Mouse (Mus musculus) neural tube, embryonic 12.5 days (tissue): ENCODE measurements at regions not wholly inside any gene's neighbourhood (a gene's known extent, or its start where the extent isn't known, plus 50 kb on each side); places are given as distances from the start of the nearest gene placed in this dataset.
"Not testable (repeated sequence)": the region's sequence is repeated elsewhere in the genome, so short reads cannot be mapped to it uniquely, and the experiment has no call there.

Source experiments
- ATAC-seq: fragments of 200-750 bp; cut with Nextera tagmentation; 2 replicates; pipeline ENCODE4 v1.8.0; 2017; ENCODE audit warnings: low read depth, mild to moderate bottlenecking, moderate TSS enrichment, moderate library complexity; ENCODE audit not compliant: low FRiP score
- H3K27ac ChIP-seq: fragments of 300-500 bp; sonication (generic); 2 replicates; pipeline ENCODE4 v1.5.1; 2016
- H3K27me3 ChIP-seq: fragments of 300-500 bp; sonication (generic); replicated peaks from 2 replicates; pipeline ENCODE4 v1.6.1; 2016; ENCODE audit warnings: mild to moderate bottlenecking
- H3K36me3 ChIP-seq: fragments of 300-500 bp; sonication (generic); 2 replicates; pipeline ENCODE4 v1.6.1; 2016; ENCODE audit warnings: mild to moderate bottlenecking
- H3K4me1 ChIP-seq: fragments of 300-500 bp; sonication (generic); 2 replicates; pipeline ENCODE4 v1.6.1; 2016
- H3K4me2 ChIP-seq: fragments of 300-500 bp; sonication (generic); replicated peaks from 2 replicates; pipeline ENCODE4 v1.6.1; 2016; ENCODE audit warnings: mild to moderate bottlenecking
- H3K4me3 ChIP-seq: fragments of 300-500 bp; sonication (generic); 2 replicates; pipeline ENCODE4 v1.5.1; 2016
- H3K9ac ChIP-seq: fragments of 300-500 bp; sonication (generic); 2 replicates; pipeline ENCODE4 v1.6.1; 2016; ENCODE audit warnings: mild to moderate bottlenecking
- H3K9me3 ChIP-seq: fragments of 300-500 bp; sonication (generic); 2 replicates; pipeline ENCODE4 v1.6.1; 2016; ENCODE audit warnings: mild to moderate bottlenecking
- WGBS: fragments of 180-500 bp; shearing (Covaris S2); methylation state at CpG from one replicate; pipeline ENCODE4 v1.1.7; 2016; 5-methylcytosine and 5-hydroxymethylcytosine counted together

DNA sequence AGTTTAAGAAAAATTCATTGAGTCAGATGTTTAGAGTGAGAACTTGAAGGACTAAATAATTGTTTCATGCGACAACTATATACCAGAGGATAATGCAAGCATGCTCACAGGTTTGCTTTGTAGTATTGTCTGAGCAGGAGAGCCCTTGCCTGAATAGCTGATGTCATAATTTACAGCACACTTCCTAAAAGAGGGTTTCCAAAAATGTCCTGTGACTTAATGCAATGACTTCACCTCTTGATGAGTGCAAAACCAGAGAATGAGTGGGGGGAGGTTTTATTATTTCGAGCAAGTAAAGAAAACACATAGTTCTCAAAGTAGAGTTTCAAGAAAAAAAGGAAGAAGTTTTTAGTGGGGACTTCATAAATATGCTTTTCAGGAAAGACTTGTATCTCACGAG is 65.4 kb upstream of the Immp2l start:
- 86% methylated on average over 3 of the region's 3 CpGs for WGBS
- H3K4me3 ChIP-seq: no peak overlapping the region
- no peaks in the 10 kb centered on the region for H3K9me3 ChIP-seq
- no peaks in the 10 kb centered on the region for H3K4me1 ChIP-seq
- no peak overlapping the region for H3K9ac ChIP-seq
- H3K27ac ChIP-seq: no peak overlapping the region
- no peak for ATAC-seq
- H3K36me3 ChIP-seq: no peaks in the 10 kb centered on the region
- H3K27me3 ChIP-seq: no peaks in the 10 kb centered on the region
- no peak overlapping the region for H3K4me2 ChIP-seq

DNA sequence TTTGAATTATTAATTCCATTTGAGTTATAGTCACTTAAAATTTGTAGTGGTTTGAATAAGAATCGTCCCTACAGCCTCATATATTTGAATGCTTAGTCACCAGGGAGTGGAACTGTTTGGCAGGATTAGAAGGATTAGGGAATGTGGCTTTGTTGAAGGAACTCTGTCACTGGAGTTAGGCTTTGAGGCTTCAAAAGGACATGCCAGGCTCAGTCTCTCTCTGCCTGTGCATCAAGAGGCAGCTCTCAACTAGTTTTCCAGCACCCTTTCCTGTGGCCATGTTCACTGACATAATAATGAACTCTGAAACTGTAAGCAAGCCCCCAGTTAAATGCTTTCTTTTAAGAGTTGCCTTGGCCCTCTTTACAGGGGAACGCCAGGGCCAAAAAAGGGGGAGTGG is 58.9 kb upstream of the Immp2l start:
- Histone ChIP-seq H3K27ac (no peak overlapping the region), H3K4me3 (no peak overlapping the region), H3K9ac (no peak overlapping the region), H3K9me3 (no peaks in the 10 kb centered on the region), H3K36me3 (no peaks in the 10 kb centered on the region), H3K4me1 (no peaks in the 10 kb centered on the region), H3K4me2 (no peak overlapping the region), H3K27me3 (no peaks in the 10 kb centered on the region)
- no peak for ATAC-seq
- WGBS: 78% methylated on average over 2 of the region's 2 CpGs

DNA sequence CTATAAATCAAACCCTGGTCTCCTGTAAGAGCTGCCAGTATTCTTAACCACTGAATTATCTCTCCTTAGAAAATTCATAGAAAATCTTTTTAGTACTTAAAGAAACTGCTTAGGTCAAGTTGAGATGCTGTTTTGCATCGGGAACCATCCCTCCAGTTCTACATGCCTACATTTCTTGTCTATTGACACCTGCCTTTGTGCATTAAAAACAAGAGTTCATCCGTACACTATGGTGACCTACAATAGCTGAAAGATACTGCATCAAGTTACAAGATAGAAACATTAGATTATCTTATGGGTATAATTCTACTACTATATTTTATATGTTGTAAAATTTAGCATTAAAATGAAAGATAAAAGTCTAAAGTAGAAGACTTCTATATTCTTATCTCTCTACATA is 57.6 kb upstream of the Immp2l start:
- no peak for ATAC-seq
- H3K27ac ChIP-seq: no peak overlapping the region
- WGBS: 89% methylated on average over 2 of the region's 2 CpGs
- no peaks in the 10 kb centered on the region for H3K27me3 ChIP-seq
- no peaks in the 10 kb centered on the region for H3K4me1 ChIP-seq
- H3K4me3 ChIP-seq: no peak overlapping the region
- no peaks in the 10 kb centered on the region for H3K36me3 ChIP-seq
- no peak overlapping the region for H3K4me2 ChIP-seq
- H3K9me3 ChIP-seq: no peaks in the 10 kb centered on the region
- no peak overlapping the region for H3K9ac ChIP-seq

DNA sequence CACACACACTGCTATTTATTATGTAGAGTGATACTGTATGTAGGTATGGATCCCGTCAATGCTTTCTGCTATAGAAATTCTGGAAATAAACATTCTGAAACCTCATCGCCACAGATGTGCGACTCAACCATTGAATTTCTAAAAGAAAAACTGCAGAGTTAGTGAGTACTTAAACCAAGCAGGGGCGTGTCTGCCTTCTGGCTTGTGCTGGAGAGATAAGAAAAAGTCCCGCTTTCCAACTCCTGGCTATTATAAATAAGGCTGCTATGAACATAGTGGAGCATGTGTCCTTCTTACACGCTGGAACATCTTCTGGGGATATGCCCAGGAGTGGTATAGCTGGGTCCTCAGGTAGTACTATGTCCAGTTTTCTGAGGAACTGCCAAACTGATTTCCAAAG is 57.2 kb upstream of the Immp2l start:
- not testable (repeated sequence) for H3K27me3 ChIP-seq, H3K4me3 ChIP-seq, H3K36me3 ChIP-seq, H3K9me3 ChIP-seq, H3K4me2 ChIP-seq, ATAC-seq, H3K27ac ChIP-seq, H3K9ac ChIP-seq, H3K4me1 ChIP-seq
- WGBS: 95% methylated on average over 6 of the region's 6 CpGs

DNA sequence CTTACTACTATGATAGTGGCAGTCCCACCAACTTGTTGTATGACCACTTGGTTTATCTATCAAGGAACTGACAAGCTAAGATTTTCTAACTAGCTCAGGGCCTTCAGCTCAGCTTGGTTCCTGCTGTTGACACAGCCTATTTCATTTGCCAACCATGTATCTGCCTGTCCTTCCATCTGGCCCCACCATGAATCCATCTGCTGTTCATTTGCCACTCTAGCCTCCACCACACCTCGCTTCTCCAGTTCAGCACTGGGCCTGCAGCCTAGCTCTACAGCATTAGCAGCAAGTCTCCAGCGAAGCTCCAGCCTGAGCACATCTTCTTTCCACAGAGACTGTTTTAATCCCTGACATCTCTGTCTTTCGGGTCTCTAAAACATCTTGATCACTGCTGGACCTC is 51.0 kb upstream of the Immp2l start:
- WGBS: 81% methylated on average over 3 of the region's 3 CpGs
- no peak overlapping the region for H3K9ac ChIP-seq
- H3K9me3 ChIP-seq: no peaks in the 10 kb centered on the region
- H3K4me2 ChIP-seq: no peak overlapping the region
- no peaks in the 10 kb centered on the region for H3K27me3 ChIP-seq
- no peak overlapping the region for H3K27ac ChIP-seq
- no peak for ATAC-seq
- H3K36me3 ChIP-seq: no peaks in the 10 kb centered on the region
- H3K4me3 ChIP-seq: no peak overlapping the region
- no peaks in the 10 kb centered on the region for H3K4me1 ChIP-seq
